Mouse (Mus musculus) heart, postnatal 0 days (tissue): Measurements from ENCODE around the gene Arid1b.

Source experiments
- CTCF ChIP-seq: IDR thresholded peaks from 2 replicates; pipeline ENCODE4 v1.5.1; 2016; ENCODE audit warnings: antibody characterized with exemption, control low read depth, low read depth
- EP300 ChIP-seq: IDR thresholded peaks from 2 replicates; pipeline ENCODE4 v1.6.1; 2016; ENCODE audit warnings: antibody characterized with exemption, low read depth

GRCm38 (mm10) chr17:5009526-5010260, 15.6 kb downstream of the Arid1b start:
- TF ChIP-seq CTCF (no peak), EP300 (no peak)
